Mouse (Mus musculus): ENCODE data around the gene Slc25a48. TPM values are rescaled to one million over a fixed set of nuclear protein-coding genes. Genes with fewer than 3 reads are reported as not detected.

Gene Slc25a48
- polyA plus RNA-seq, 1 experiment from 2014 or later = not detected

DNA sequence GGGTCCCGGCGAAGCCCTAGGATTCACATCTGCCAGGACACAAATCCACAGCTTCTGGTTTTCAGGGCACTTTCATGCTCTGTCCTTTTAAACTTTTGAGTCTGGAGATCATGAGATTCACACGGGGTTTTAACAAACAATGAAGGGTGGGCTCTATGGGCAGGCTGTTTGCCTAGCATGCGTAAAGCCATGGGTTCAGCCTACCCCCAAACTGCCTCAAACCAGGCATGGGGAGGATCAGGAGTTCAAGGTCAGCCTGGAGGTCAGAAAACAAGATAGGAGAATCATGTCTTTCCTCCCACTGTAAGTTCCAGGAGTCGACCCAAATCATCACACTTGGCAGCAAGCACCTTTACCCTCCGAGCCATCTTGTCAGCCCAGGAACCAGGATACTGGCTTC, 18.6 kb upstream of the Slc25a48 start:
- H3K27ac ChIP-seq (replicated peaks; ENCODE audit: low read depth, low read length) = no peak overlapping the region
- no peak for DNase-seq (ENCODE audit: low spot score)
- H3K36me3 ChIP-seq (ENCODE audit: control insufficient read depth, insufficient read depth, low read length) = no peaks in the 10 kb centered on the region
- WGBS = 71% methylated on average over 6 of the region's 6 CpGs
- no peak overlapping the region for H3K4me2 ChIP-seq (ENCODE audit: low read depth, severe bottlenecking)
- ATAC-seq (ENCODE audit: insufficient number of reproducible peaks, low FRiP score, low TSS enrichment, low read depth) = no peak
- no peak overlapping the region for H3K9ac ChIP-seq (ENCODE audit: low read length)
- no peak overlapping the region for H3K4me3 ChIP-seq (ENCODE audit: low read depth, low read length)
- H3K4me1 ChIP-seq (ENCODE audit: control insufficient read depth, insufficient read depth, low read length) = peaks cover 15% of the 10 kb centered on the region
- no peaks in the 10 kb centered on the region for H3K9me3 ChIP-seq (ENCODE audit: control insufficient read depth, low read length)
- no peaks in the 10 kb centered on the region for H3K27me3 ChIP-seq (ENCODE audit: control insufficient read depth, insufficient read depth, low read length)

DNA sequence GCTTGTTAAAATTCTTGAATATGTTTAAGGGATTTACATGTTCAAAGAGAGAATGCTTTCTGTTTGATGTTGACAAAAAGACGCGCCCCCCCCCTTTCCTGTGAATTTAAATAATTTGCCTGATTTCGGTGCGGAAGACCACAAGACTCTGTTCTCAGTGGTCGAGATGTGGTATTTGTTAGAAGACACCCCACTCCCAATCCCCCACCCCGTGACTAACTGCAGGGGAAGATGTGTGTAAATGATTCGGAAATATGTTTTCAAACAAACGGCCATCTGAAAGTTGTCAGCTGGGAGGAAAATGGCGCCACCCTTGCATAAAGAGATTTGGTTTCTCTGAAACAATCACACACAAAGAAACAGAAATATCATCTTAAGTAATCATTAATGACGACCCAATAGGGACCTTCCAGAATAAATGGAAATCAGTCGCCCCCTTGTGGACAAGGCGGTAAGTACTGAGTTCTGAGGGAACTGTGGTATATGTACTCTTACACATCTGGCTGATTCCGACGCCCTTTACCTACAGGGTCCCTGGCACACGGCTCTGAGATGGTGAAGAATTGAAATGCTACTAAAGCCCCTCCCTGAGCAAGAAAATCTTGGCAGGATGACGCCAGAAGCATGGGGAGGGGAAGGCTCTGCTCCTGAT, 16.0 kb upstream of the Slc25a48 start:
- Histone ChIP-seq H3K4me1 (ENCODE audit: control insufficient read depth, insufficient read depth, low read length) (peaks cover 15% of the 10 kb centered on the region), H3K9me3 (ENCODE audit: control insufficient read depth, low read length) (no peaks in the 10 kb centered on the region), H3K4me2 (ENCODE audit: low read depth, severe bottlenecking) (no peak overlapping the region; the same call in 1 of the 2 replicates), H3K4me3 (ENCODE audit: low read depth, low read length) (no peak overlapping the region), H3K27ac (replicated peaks; ENCODE audit: low read depth, low read length) (no peak overlapping the region), H3K27me3 (ENCODE audit: control insufficient read depth, insufficient read depth, low read length) (no peaks in the 10 kb centered on the region), H3K9ac (ENCODE audit: low read length) (no peak overlapping the region), H3K36me3 (ENCODE audit: control insufficient read depth, insufficient read depth, low read length) (no peaks in the 10 kb centered on the region)
- no peak for ATAC-seq (ENCODE audit: insufficient number of reproducible peaks, low FRiP score, low TSS enrichment, low read depth)
- WGBS = 21% methylated on average over 16 of the region's 16 CpGs
- peak; percentile 92 for DNase-seq (ENCODE audit: low spot score)

DNA sequence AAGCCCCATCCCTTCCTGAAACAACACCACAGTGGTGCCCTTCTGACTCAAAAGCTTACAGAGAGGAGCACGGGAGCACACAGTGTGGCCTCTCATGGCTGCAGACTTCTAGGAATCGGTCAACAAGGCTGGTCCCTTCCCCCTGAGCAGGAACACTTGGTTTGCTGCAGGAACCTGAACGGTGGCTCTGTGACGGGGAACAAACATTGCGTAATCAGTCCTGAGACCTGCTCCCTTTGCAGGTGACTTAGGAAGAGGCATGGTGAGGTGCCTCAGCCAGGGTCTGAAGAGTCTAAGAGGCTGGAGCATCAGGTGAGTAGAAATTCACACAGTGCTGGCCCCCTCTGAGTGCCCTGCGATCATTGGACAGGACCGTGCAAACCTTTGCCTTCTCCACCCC, 12.2 kb upstream of the Slc25a48 start:
- H3K4me3 ChIP-seq (ENCODE audit: low read depth, low read length) = no peak overlapping the region
- ATAC-seq (ENCODE audit: insufficient number of reproducible peaks, low FRiP score, low TSS enrichment, low read depth) (no peak), DNase-seq (ENCODE audit: low spot score) (no peak)
- no peaks in the 10 kb centered on the region for H3K36me3 ChIP-seq (ENCODE audit: control insufficient read depth, insufficient read depth, low read length)
- no peak overlapping the region for H3K27ac ChIP-seq (replicated peaks; ENCODE audit: low read depth, low read length)
- H3K9ac ChIP-seq (ENCODE audit: low read length) = no peak overlapping the region
- no peak overlapping the region for H3K4me2 ChIP-seq (ENCODE audit: low read depth, severe bottlenecking)
- no peaks in the 10 kb centered on the region for H3K9me3 ChIP-seq (ENCODE audit: control insufficient read depth, low read length)
- H3K4me1 ChIP-seq (ENCODE audit: control insufficient read depth, insufficient read depth, low read length) = peaks cover 12% of the 10 kb centered on the region
- H3K27me3 ChIP-seq (ENCODE audit: control insufficient read depth, insufficient read depth, low read length) = no peaks in the 10 kb centered on the region
- WGBS = 87% methylated on average over 7 of the region's 7 CpGs

DNA sequence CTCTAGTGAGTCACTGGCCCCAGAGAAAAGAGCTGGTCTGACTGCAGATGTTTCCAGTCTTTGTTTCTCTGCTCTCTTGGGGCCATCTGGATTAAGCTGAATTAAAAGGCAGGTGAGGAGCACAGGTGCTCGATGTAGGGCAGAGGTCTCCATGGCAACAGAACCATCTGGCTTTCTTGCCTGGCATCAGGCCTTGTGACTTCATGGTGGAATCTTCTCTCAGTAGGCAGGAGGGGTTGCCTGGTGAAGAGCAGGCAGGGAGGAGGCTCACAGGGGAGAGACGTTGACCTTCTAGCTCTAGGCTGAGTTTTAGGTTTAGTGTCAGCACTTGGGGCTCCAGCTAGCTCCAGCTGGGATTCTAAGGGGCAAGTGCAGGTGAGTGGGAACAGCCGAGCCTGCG, 11.8 kb upstream of the Slc25a48 start, which contains the start of gene Gm3045:
Gene Gm3045 (plus strand): TSS at position 230 of the 400 bp plus-strand sequence.
- DNase-seq (ENCODE audit: low spot score) = no peak
- Histone ChIP-seq H3K27me3 (ENCODE audit: control insufficient read depth, insufficient read depth, low read length) (no peaks in the 10 kb centered on the region), H3K4me3 (ENCODE audit: low read depth, low read length) (no peak within 1 kb of the TSS), H3K4me2 (ENCODE audit: low read depth, severe bottlenecking) (no peak within 1 kb of the TSS), H3K36me3 (ENCODE audit: control insufficient read depth, insufficient read depth, low read length) (no peaks in the 10 kb centered on the region), H3K9ac (ENCODE audit: low read length) (no peak within 1 kb of the TSS), H3K27ac (replicated peaks; ENCODE audit: low read depth, low read length) (no peak within 1 kb of the TSS), H3K4me1 (ENCODE audit: control insufficient read depth, insufficient read depth, low read length) (peaks cover 12% of the 10 kb centered on the region), H3K9me3 (ENCODE audit: control insufficient read depth, low read length) (no peaks in the 10 kb centered on the region)
- ATAC-seq (ENCODE audit: insufficient number of reproducible peaks, low FRiP score, low TSS enrichment, low read depth) = no peak
- WGBS = 79% methylated on average over 4 of the region's 4 CpGs

DNA sequence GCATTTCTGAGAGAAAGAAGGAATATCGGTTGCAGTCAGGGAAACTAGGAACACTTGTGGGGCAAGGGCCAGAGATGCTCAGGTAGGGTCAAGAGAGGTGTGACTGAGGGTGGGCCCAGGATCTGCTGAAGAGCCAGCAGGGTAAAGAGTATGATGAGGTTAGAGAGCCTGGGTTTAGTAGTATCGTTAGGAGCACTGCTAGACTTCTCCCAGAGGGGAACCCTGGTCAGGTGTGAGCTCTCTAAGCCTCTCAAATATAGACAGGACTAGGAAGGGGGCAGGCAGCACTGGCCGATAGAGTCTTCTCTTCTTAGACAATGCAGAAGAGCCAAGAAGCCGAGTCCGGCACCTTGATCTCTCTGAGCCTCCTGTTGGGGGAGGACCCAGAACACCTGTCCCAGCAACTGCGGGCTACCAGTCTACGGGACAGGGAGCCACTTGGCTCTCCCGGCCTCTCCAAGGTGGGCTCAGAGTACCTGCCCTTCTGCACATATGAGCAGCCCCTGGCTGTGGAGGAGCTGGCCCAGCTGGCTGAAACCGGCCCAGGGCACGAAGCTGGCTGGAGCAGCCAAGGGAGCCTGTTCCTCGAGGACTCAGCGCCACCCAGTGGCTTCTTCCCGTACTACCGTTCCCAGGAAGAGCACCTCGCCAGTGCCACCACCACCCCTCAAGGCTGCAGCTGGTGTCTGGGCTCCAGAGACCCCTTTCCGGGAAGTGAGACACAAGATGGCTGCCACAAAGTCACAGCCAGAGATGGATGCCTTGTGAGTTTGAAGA, 9.2 kb upstream of the Slc25a48 start:
- Histone ChIP-seq H3K4me2 (ENCODE audit: low read depth, severe bottlenecking) (no peak overlapping the region), H3K4me1 (ENCODE audit: control insufficient read depth, insufficient read depth, low read length) (0 out of 2 replicates have a peak, but pooled peaks cover 10% of the 10 kb centered on the region), H3K9ac (ENCODE audit: low read length) (peak overlapping the region; percentile 47; the same call in 1 of the 2 replicates), H3K27ac (replicated peaks; ENCODE audit: low read depth, low read length) (no peak overlapping the region), H3K36me3 (ENCODE audit: control insufficient read depth, insufficient read depth, low read length) (no peaks in the 10 kb centered on the region), H3K9me3 (ENCODE audit: control insufficient read depth, low read length) (no peaks in the 10 kb centered on the region), H3K27me3 (ENCODE audit: control insufficient read depth, insufficient read depth, low read length) (no peaks in the 10 kb centered on the region), H3K4me3 (ENCODE audit: low read depth, low read length) (no peak overlapping the region)
- WGBS = 30% methylated on average over 16 of the region's 16 CpGs
- DNase-seq (ENCODE audit: low spot score) (peak; percentile 95), ATAC-seq (ENCODE audit: insufficient number of reproducible peaks, low FRiP score, low TSS enrichment, low read depth) (peak; percentile 70; the same call in 1 of the 2 replicates)

DNA sequence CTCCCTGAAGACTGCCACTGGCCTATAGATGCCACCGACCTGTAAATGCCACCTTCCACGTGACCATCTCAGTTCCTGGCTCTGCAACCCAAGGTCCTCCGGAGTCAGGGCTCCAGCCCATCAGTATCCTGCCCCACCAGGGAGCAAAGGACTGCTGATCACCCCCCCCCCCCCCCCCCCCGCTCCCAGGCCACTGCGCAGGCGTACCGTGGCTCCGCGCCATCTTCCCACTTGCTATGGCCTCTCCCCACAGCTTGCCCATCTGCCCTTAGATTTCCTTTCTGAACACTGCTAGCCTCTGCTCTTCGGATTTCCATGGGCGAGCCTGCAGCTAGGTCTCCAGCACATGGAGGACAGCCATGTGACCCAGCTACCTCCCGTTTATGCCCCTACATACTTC, 5.7 kb upstream of the Slc25a48 start:
- Histone ChIP-seq H3K27ac (replicated peaks; ENCODE audit: low read depth, low read length) (no peak overlapping the region), H3K9me3 (ENCODE audit: control insufficient read depth, low read length) (no peaks in the 10 kb centered on the region), H3K4me2 (ENCODE audit: low read depth, severe bottlenecking) (no peak overlapping the region), H3K27me3 (ENCODE audit: control insufficient read depth, insufficient read depth, low read length) (peaks cover 18% of the 10 kb centered on the region), H3K36me3 (ENCODE audit: control insufficient read depth, insufficient read depth, low read length) (no peaks in the 10 kb centered on the region), H3K4me3 (ENCODE audit: low read depth, low read length) (no peak overlapping the region), H3K4me1 (ENCODE audit: control insufficient read depth, insufficient read depth, low read length) (0 out of 2 replicates have a peak, but pooled peaks cover 10% of the 10 kb centered on the region), H3K9ac (ENCODE audit: low read length) (no peak overlapping the region)
- ATAC-seq (ENCODE audit: insufficient number of reproducible peaks, low FRiP score, low TSS enrichment, low read depth) (no peak), DNase-seq (ENCODE audit: low spot score) (no peak)
- 82% methylated on average over 11 of the region's 12 CpGs for WGBS

DNA sequence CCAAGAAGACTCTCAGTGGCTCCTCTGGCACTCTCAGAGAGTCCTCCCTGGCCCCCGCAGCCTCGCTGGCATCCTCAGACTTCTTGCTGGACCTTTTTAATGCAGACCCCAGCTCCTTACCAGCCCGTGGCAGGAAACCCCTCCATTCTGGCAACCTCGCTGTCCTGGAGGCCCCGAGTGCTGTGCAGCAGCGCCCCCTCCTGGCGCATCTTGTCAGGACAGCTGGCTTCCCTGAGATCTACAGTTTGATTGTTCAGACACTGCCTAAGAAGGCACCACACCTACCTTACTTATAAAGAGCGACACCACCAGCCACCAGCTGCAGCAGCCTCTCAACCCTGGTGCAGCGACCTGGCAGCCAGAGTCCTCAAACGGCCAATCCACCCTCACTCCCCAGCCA, 4.7 kb upstream of the Slc25a48 start:
- 9% methylated on average over 10 of the region's 10 CpGs for WGBS
- ATAC-seq (ENCODE audit: insufficient number of reproducible peaks, low FRiP score, low TSS enrichment, low read depth) (peak; percentile 56; the same call in 1 of the 2 replicates), DNase-seq (ENCODE audit: low spot score) (peak; percentile 96)
- Histone ChIP-seq H3K9me3 (ENCODE audit: control insufficient read depth, low read length) (no peaks in the 10 kb centered on the region), H3K27ac (replicated peaks; ENCODE audit: low read depth, low read length) (no peak overlapping the region), H3K36me3 (ENCODE audit: control insufficient read depth, insufficient read depth, low read length) (no peaks in the 10 kb centered on the region), H3K27me3 (ENCODE audit: control insufficient read depth, insufficient read depth, low read length) (peaks cover 27% of the 10 kb centered on the region), H3K4me1 (ENCODE audit: control insufficient read depth, insufficient read depth, low read length) (0 out of 2 replicates have a peak, but pooled peaks cover 15% of the 10 kb centered on the region), H3K4me3 (ENCODE audit: low read depth, low read length) (no peak overlapping the region), H3K9ac (ENCODE audit: low read length) (0 out of 2 replicates have a peak overlapping the region, but pooled peaks have one; percentile 18), H3K4me2 (ENCODE audit: low read depth, severe bottlenecking) (no peak overlapping the region)

DNA sequence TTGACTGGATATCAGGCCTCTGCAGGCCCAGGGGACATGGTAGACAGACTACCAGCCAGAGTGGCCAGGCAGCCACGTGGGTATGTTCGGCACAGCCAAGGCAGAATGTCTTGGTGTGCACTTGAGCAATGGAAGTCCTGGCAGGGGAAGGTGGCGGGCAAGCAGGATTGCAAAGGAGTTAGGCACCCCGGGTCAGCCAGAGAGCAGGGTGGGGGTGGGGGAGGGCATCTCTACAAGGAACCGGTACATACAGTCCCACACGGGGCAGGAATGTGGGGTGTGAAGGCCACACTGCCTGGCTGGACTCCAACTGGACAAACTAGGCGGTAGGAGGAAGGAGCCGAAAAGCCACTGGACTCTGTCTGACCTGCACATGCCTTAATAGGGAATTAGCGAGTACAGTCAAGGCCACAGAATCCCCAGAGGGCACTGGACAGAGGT, 3.8 kb upstream of the Slc25a48 start:
- H3K4me3 ChIP-seq (ENCODE audit: low read depth, low read length) = no peak overlapping the region
- no peak for DNase-seq (ENCODE audit: low spot score)
- 0 out of 2 replicates have a peak, but pooled peaks cover 8% of the 10 kb centered on the region for H3K4me1 ChIP-seq (ENCODE audit: control insufficient read depth, insufficient read depth, low read length)
- no peaks in the 10 kb centered on the region for H3K36me3 ChIP-seq (ENCODE audit: control insufficient read depth, insufficient read depth, low read length)
- ATAC-seq (ENCODE audit: insufficient number of reproducible peaks, low FRiP score, low TSS enrichment, low read depth) = no peak
- H3K27me3 ChIP-seq (ENCODE audit: control insufficient read depth, insufficient read depth, low read length) = peaks cover 36% of the 10 kb centered on the region
- WGBS = 79% methylated on average over 9 of the region's 9 CpGs
- no peak overlapping the region for H3K4me2 ChIP-seq (ENCODE audit: low read depth, severe bottlenecking)
- H3K9ac ChIP-seq (ENCODE audit: low read length) = no peak overlapping the region
- no peaks in the 10 kb centered on the region for H3K9me3 ChIP-seq (ENCODE audit: control insufficient read depth, low read length)
- H3K27ac ChIP-seq (replicated peaks; ENCODE audit: low read depth, low read length) = no peak overlapping the region
